Mouse (Mus musculus) liver, adult 2 months (tissue): ENCODE measurements around the gene Msl3l2.

Experiments
- CTCF ChIP-seq: fragments of 200-500 bp; IDR thresholded peaks from 2 replicates; pipeline ENCODE4 v1.5.1; 2011; ENCODE audit warnings: low read depth, low read length, control low read depth
- POLR2A ChIP-seq: fragments of 200-500 bp; IDR thresholded peaks from 2 replicates; pipeline ENCODE4 v1.6.1; 2011; ENCODE audit warnings: low read length, control low read depth; ENCODE audit not compliant: insufficient read depth; ENCODE audit errors: extremely low read depth

- TF ChIP-seq CTCF (no peak), POLR2A (no peak)
Observed at GRCm38 (mm10) chr10:56165758-56166157, 59.0 kb downstream of the Msl3l2 start.
